8 mouse cellular contexts compared by ENCODE assay signal in genomic region chr17:17625887-17626679, GRCm38 (mm10). TPM values are rescaled to one million over a fixed set of nuclear protein-coding genes. Genes with fewer than 3 reads are reported as not detected.
DNase-seq lines count a peak whose midpoint lies in the region; ATAC-seq and TF ChIP-seq lines count a peak whose summit lies in the region.

No protein-coding gene starts in this region.

- DNase-seq in kidney, postnatal 0 days (ENCODE audit: low spot score) = no peak
- no peak for DNase-seq in kidney, adult 18-20 months
- peak; percentile 50 for DNase-seq in brain, adult 2 months (ENCODE audit: low read depth, low spot score)
- DNase-seq in urinary bladder, adult 2 months (ENCODE audit: low spot score) = no peak
- DNase-seq in kidney, postnatal 4 days = no peak
- DNase-seq in gastrocnemius, postnatal 25 days = no peak

- H3K36me3 ChIP-seq in kidney, postnatal 0 days (ENCODE audit: insufficient read depth, low read length) = no peaks in the 10 kb centered on the region
- no peaks in the 10 kb centered on the region for H3K36me3 ChIP-seq in hindbrain, embryonic 16.5 days (ENCODE audit: control insufficient read depth, insufficient read depth, low read length)
- no peaks in the 10 kb centered on the region for H3K36me3 ChIP-seq in neural tube, embryonic 13.5 days

- H3K4me2 ChIP-seq in kidney, postnatal 0 days (ENCODE audit: low read length) = peak overlapping the region; percentile 78
- H3K4me2 ChIP-seq in hindbrain, embryonic 16.5 days (ENCODE audit: low read length) = peak overlapping the region; percentile 71
- peak overlapping the region; percentile 75 for H3K4me2 ChIP-seq in neural tube, embryonic 13.5 days

- no peaks in the 10 kb centered on the region for H3K9me3 ChIP-seq in kidney, postnatal 0 days (replicated peaks; ENCODE audit: low read length)
- H3K9me3 ChIP-seq in hindbrain, embryonic 16.5 days (ENCODE audit: control insufficient read depth, low read length) = no peaks in the 10 kb centered on the region
- 0 out of 2 replicates have a peak, but pooled peaks cover 3% of the 10 kb centered on the region for H3K9me3 ChIP-seq in neural tube, embryonic 13.5 days

- H3K9ac ChIP-seq in kidney, postnatal 0 days (ENCODE audit: low read depth, low read length) = peak overlapping the region; percentile 95; the same call in 1 of the 2 replicates
- peak overlapping the region; percentile 99 for H3K9ac ChIP-seq in hindbrain, embryonic 16.5 days (ENCODE audit: low read depth, low read length)
- H3K9ac ChIP-seq in neural tube, embryonic 13.5 days = peak overlapping the region; percentile 96

- ATAC-seq in kidney, postnatal 0 days (replicated peaks; ENCODE audit: low FRiP score, low read depth) = no peak
- no peak for ATAC-seq in hindbrain, embryonic 16.5 days
- no peak for ATAC-seq in neural tube, embryonic 13.5 days (ENCODE audit: low read depth)

- TF ChIP-seq CTCF in kidney, postnatal 0 days (IDR thresholded peaks at IDR 0.05; ENCODE audit: low read depth) = no peak

- no peaks in the 10 kb centered on the region for H3K27me3 ChIP-seq in kidney, postnatal 0 days (ENCODE audit: insufficient read depth, low read length)
- no peaks in the 10 kb centered on the region for H3K27me3 ChIP-seq in hindbrain, embryonic 16.5 days (replicated peaks; ENCODE audit: control insufficient read depth, insufficient read depth, low read length)
- no peaks in the 10 kb centered on the region for H3K27me3 ChIP-seq in neural tube, embryonic 13.5 days

- H3K4me3 ChIP-seq in kidney, postnatal 0 days (replicated peaks; ENCODE audit: low read depth, low read length) = peak overlapping the region; percentile 90
- peak overlapping the region; percentile 89 for H3K4me3 ChIP-seq in hindbrain, embryonic 16.5 days (ENCODE audit: low read length)
- peak overlapping the region; percentile 94 for H3K4me3 ChIP-seq in neural tube, embryonic 13.5 days

- H3K27ac ChIP-seq in kidney, postnatal 0 days = peak overlapping the region; percentile 100
- peak overlapping the region; percentile 100 for H3K27ac ChIP-seq in hindbrain, embryonic 16.5 days (ENCODE audit: low read depth, low read length)
- H3K27ac ChIP-seq in neural tube, embryonic 13.5 days (replicated peaks) = peak overlapping the region; percentile 100

- WGBS in kidney, postnatal 0 days = 38% methylated on average over 7 of the region's 7 CpGs
- 37% methylated on average over 7 of the region's 7 CpGs for WGBS in hindbrain, embryonic 16.5 days
- WGBS in neural tube, embryonic 13.5 days = 46% methylated on average over 7 of the region's 7 CpGs

- H3K4me1 ChIP-seq in kidney, postnatal 0 days (replicated peaks; ENCODE audit: insufficient read depth, low read length) = peaks cover 7% of the 10 kb centered on the region; the same call in 1 of the 2 replicates
- peaks cover 16% of the 10 kb centered on the region for H3K4me1 ChIP-seq in hindbrain, embryonic 16.5 days (ENCODE audit: control insufficient read depth, insufficient read depth, low read depth, low read length)
- peaks cover 29% of the 10 kb centered on the region for H3K4me1 ChIP-seq in neural tube, embryonic 13.5 days (replicated peaks)

RNA-seq across cellular contexts. Expression of gene Lnpep, which starts 1.2 kb away (rescaled TPM):
- 6.3 and 7.1 TPM in 2 replicates for polyA plus RNA-seq in kidney, postnatal 0 days (2015; fragmentation: Nextera tagmentation; extraction: Ambion mirVana)
- 7.2 and 7.5 TPM in 2 replicates for polyA plus RNA-seq in hindbrain, embryonic 16.5 days (2015; fragmentation: Nextera tagmentation; extraction: Ambion mirVana)
- polyA plus RNA-seq in neural tube, embryonic 13.5 days (2015; fragmentation: Nextera tagmentation; extraction: Ambion mirVana) = 8.5 and 8.7 TPM in 2 replicates
- polyA plus RNA-seq in urinary bladder, adult 2 months (2012; rRNA removed) = 21.2 and 24.0 TPM in 2 replicates
- total RNA-seq in gastrocnemius, postnatal 25 days (2021) = 10 to 100 TPM; 68.2 to 68.4 TPM
